Mouse (Mus musculus): ENCODE data around the gene Gm21977. TPM values are rescaled to one million over a fixed set of nuclear protein-coding genes. Genes with fewer than 3 reads are reported as not detected.
"Not testable (repeated sequence)": the region's sequence is repeated elsewhere in the genome, so short reads cannot be mapped to it uniquely, and the experiment has no call there.

Gene Gm21977
- polyA plus RNA-seq (2015; fragmentation: Nextera tagmentation; extraction: Ambion mirVana): not detected in 2 replicates

DNA sequence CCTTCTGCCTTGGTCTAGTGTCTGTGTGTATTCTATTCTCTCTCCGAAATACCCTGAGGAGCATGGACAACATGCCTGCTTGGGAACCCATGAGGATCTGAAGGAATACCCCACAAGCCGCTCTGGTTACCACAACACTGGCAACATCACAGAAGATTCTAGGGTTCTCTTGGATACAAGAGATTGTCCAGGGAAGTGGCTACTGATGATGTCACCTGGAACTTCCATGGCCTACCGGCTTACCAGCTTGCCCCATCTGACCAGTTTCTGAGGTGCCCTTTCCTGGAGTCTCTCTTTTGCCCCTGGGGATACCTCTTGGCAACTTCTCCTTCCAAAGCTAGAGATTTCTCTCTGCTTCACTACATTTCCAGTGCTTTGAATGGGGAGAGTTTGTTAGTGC is at the start of gene Gm21977:
TSS of gene Gm21977 (minus strand) at position 101 of the 400 bp plus-strand sequence.
- not testable (repeated sequence) for H3K27me3 ChIP-seq (replicated peaks); H3K4me1 ChIP-seq; H3K9ac ChIP-seq; H3K9me3 ChIP-seq; H3K36me3 ChIP-seq; H3K4me3 ChIP-seq (replicated peaks); ATAC-seq (ENCODE audit: insufficient read depth, low FRiP score, low read depth); H3K4me2 ChIP-seq; H3K27ac ChIP-seq
- no CpG with 5 or more reads among the region's 3 CpGs for WGBS

Other genes with a start within 250 kb of the Gm21977 start
- not detected in 2 replicates for gene Gm3633, start 211.6 kb downstream of the Gm21977 start, polyA plus RNA-seq (2015; fragmentation: Nextera tagmentation; extraction: Ambion mirVana)
- gene Gm10378, start 197.5 kb downstream of the Gm21977 start, polyA plus RNA-seq (2015; fragmentation: Nextera tagmentation; extraction: Ambion mirVana): not detected in 2 replicates
- not detected in 2 replicates for gene Gm3015, start 84.7 kb downstream of the Gm21977 start, polyA plus RNA-seq (2015; fragmentation: Nextera tagmentation; extraction: Ambion mirVana)
- not detected in 2 replicates for gene Gm10377, start 55.5 kb downstream of the Gm21977 start, polyA plus RNA-seq (2015; fragmentation: Nextera tagmentation; extraction: Ambion mirVana)
- not detected in 2 replicates for gene Gm8082, start 140.1 kb upstream of the Gm21977 start, polyA plus RNA-seq (2015; fragmentation: Nextera tagmentation; extraction: Ambion mirVana)
- gene Gm10376, start 162.2 kb upstream of the Gm21977 start, polyA plus RNA-seq (2015; fragmentation: Nextera tagmentation; extraction: Ambion mirVana): not detected in 2 replicates
- gene Gm8094, start 223.2 kb upstream of the Gm21977 start, polyA plus RNA-seq (2015; fragmentation: Nextera tagmentation; extraction: Ambion mirVana): not detected in 2 replicates
- not detected in 2 replicates for gene Gm8104, start 247.1 kb upstream of the Gm21977 start, polyA plus RNA-seq (2015; fragmentation: Nextera tagmentation; extraction: Ambion mirVana)